Mouse (Mus musculus): Measurements from ENCODE around the gene Grid1. TPM values are rescaled to one million over a fixed set of nuclear protein-coding genes. Genes with fewer than 3 reads are reported as not detected.

Gene Grid1
- polyA plus RNA-seq, 1 experiment from 2014 or later, result not detected

- H3K27me3 ChIP-seq, result no peaks in the 10 kb centered on the region
- no peak for TF ChIP-seq CTCF (IDR thresholded peaks at IDR 0.05)
- POLR2A ChIA-PET, result no interaction called here
- in situ Hi-C loops (cut with MboI; ENCODE audit: low pct_unique_long_range_greater_than_20kb), result no loop called here
- ATAC-seq, result no peak
- CTCF ChIA-PET, result no interaction called here
- no peak for DNase-seq (ENCODE audit: low read depth, low spot score)
Measured at GRCm38 (mm10) chr14:34948249-34948648, 128.3 kb downstream of the Grid1 start.

GRCm38 (mm10) chr14:34952311-34952710 lies 132.4 kb downstream of the Grid1 start:
- CTCF ChIA-PET, result interaction anchor here (1.4 kb wide), 1 partner anchor 10 kb away, joined by 3 read pairs; no protein-coding TSS in a partner anchor
- no peak for DNase-seq (ENCODE audit: low read depth, low spot score)
- no peaks in the 10 kb centered on the region for H3K27me3 ChIP-seq
- ATAC-seq, result no peak
- POLR2A ChIA-PET, result no interaction called here
- in situ Hi-C loops (cut with MboI; ENCODE audit: low pct_unique_long_range_greater_than_20kb), result loop anchor here (10.0 kb wide), 1 partner anchor 128 kb away; the partner anchor contains the start of gene Grid1
- TF ChIP-seq CTCF (IDR thresholded peaks at IDR 0.05), result no peak

DNA sequence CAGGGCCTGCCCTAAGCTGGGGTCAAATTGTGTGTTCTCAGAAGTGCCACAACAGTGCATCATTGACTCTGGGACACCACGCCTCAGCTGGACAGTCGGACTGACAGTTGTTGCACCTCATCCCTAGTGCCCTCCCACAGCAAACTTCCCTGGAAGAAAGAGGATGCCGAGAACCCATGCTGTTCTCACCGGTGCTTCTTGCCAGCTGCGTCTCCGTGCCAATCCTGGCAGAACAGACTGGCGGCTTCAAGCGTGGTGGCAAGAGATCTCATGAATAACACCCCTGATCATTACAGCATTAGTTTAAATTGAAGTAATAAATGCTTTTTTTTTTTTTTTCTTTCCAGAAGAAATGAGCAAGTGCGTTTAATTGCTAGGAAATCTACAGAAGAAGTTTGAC lies 133.7 kb downstream of the Grid1 start:
- in situ Hi-C loops (cut with MboI; ENCODE audit: low pct_unique_long_range_greater_than_20kb), result loop anchor here (10.0 kb wide), 1 partner anchor 129 kb away; the partner anchor contains the start of gene Grid1
- POLR2A ChIA-PET, result no interaction called here
- CTCF ChIA-PET, result no interaction called here

GRCm38 (mm10) chr14:34955689-34956088 lies 135.8 kb downstream of the Grid1 start:
- ATAC-seq (no peak), DNase-seq (ENCODE audit: low read depth, low spot score) (no peak)
- CTCF ChIA-PET, result no interaction called here
- in situ Hi-C loops (cut with MboI; ENCODE audit: low pct_unique_long_range_greater_than_20kb), result loop anchor here (10.0 kb wide), 1 partner anchor 131 kb away; the partner anchor contains the start of gene Grid1
- H3K27me3 ChIP-seq, result no peaks in the 10 kb centered on the region
- POLR2A ChIA-PET, result no interaction called here
- no peak for TF ChIP-seq CTCF (IDR thresholded peaks at IDR 0.05)

More for the DNA sequence above, 133.7 kb downstream of the Grid1 start:
- no peaks in the 10 kb centered on the region for H3K27me3 ChIP-seq
- TF ChIP-seq CTCF (IDR thresholded peaks at IDR 0.05), result no peak
- ATAC-seq, result no peak
- DNase-seq (ENCODE audit: low read depth, low spot score), result no peak

DNA sequence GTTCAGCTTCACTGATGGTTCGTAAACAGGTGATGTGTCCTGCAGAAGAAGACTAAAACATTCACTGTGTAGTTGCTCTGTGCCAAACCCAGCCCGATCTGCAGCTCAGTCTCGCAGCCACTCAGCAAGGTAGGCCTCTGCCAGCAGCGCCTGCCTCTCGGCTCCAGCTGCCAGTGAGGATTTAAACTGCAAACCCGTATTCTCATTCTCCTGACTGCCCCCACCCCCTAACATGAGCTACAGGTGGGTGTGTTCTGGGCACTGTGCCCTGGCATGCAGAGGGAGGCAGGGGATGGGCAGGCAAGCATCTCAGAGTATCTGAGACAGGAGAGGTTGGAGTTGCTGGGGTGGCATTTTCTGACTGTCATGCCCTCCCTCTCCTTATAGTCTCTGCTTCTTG lies 140.3 kb downstream of the Grid1 start:
- no peaks in the 10 kb centered on the region for H3K27me3 ChIP-seq
- ATAC-seq, result peak; percentile 62
- ChIA-PET CTCF (interaction anchor here (1.1 kb wide), 1 partner anchor 57 kb away, joined by 3 read pairs; no protein-coding TSS in a partner anchor), POLR2A (no interaction called here)
- in situ Hi-C loops (cut with MboI; ENCODE audit: low pct_unique_long_range_greater_than_20kb), result no loop called here
- no peak for TF ChIP-seq CTCF (IDR thresholded peaks at IDR 0.05)
- no peak for DNase-seq (ENCODE audit: low read depth, low spot score)

DNA sequence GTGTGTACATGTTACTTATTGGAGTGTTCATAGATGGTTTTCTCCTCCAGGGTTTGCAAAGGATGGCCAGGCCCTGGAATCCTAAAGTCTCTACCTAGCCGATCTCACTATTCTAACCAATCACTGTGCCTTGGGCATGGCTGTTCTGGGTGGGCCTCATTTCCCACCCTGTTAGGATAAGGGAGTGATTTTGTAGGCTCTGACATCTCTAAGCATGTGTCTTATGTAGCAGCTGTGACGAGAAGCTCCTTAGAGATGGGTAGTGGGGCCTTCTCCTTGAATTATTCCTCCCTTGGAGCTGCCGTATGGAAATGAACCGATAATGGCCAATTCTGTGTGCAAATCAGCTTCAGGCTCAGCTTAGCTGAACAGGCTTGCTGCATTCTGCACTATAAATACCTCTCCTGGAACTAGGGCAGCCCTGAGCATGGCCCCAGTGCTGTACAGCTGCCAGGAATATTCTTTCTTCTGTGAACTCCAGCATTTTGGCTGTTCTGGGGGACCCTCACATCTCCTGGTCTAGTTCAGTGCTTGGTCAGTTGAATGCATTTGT lies 143.8 kb downstream of the Grid1 start:
- DNase-seq (ENCODE audit: low read depth, low spot score), result no peak
- TF ChIP-seq CTCF (IDR thresholded peaks at IDR 0.05), result no peak
- no peak for ATAC-seq
- in situ Hi-C loops (cut with MboI; ENCODE audit: low pct_unique_long_range_greater_than_20kb), result no loop called here
- H3K27me3 ChIP-seq, result no peaks in the 10 kb centered on the region
- POLR2A ChIA-PET, result no interaction called here
- CTCF ChIA-PET, result no interaction called here

DNA sequence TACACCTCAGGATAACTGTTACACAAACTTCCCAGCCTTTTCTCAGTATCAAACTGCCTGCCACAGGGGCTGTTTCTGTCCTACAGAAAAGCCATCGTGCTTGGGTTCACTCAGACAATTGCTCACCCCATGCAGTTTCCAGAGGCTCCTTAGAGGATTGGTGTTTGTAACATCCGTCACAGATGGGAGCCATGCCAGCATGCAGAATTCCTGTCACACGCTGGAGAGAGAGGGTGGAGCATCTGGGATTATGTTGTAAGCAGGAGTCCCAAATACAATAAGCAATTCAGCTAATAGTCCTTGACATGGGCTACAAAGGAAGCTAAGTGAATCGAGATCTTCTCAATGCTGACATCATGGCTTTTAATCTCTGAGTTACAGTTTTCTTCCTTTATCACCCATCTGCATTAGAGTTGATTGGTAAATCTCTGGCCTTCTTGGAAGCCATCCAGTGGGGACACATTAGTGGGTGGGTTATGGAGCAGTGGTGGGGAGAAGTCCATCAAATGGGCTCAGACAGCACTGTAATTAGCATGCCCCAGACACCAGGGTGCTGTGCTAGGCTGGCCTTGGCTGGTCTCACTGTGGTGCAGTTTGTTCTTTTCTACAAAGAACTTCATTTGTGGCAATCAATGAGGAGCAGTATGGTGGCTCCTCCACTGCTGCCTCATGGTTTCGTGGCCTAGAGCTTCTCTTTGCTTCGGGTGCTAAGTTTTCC lies 149.4 kb downstream of the Grid1 start:
- H3K27me3 ChIP-seq, result no peaks in the 10 kb centered on the region
- DNase-seq (ENCODE audit: low read depth, low spot score) (no peak), ATAC-seq (peak; percentile 31)
- in situ Hi-C loops (cut with MboI; ENCODE audit: low pct_unique_long_range_greater_than_20kb), result no loop called here
- POLR2A ChIA-PET, result no interaction called here
- CTCF ChIA-PET, result no interaction called here
- TF ChIP-seq CTCF (IDR thresholded peaks at IDR 0.05), result no peak

DNA sequence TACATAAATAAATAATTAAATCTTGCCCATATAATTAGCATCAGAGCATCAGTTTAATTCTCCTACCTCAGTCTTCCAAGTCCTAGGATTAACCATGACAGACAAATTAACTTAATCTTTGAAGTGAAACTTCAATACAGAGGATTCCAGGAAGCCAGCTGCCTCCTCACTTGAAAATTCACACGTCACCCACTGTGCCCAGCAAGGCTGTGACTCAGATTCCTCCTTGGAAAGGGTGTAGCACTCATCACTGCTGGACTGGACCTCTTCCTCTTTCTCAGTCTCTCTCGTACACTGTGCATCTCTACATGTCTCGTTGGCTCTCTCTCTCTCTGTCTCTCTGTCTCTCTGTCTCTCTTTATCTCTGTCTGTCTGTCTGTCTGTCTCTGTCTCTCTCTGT lies 153.0 kb downstream of the Grid1 start:
- in situ Hi-C loops (cut with MboI; ENCODE audit: low pct_unique_long_range_greater_than_20kb), result no loop called here
- TF ChIP-seq CTCF (IDR thresholded peaks at IDR 0.05), result no peak
- no peak for ATAC-seq
- CTCF ChIA-PET, result no interaction called here
- POLR2A ChIA-PET, result no interaction called here
- no peaks in the 10 kb centered on the region for H3K27me3 ChIP-seq
- no peak for DNase-seq (ENCODE audit: low read depth, low spot score)

DNA sequence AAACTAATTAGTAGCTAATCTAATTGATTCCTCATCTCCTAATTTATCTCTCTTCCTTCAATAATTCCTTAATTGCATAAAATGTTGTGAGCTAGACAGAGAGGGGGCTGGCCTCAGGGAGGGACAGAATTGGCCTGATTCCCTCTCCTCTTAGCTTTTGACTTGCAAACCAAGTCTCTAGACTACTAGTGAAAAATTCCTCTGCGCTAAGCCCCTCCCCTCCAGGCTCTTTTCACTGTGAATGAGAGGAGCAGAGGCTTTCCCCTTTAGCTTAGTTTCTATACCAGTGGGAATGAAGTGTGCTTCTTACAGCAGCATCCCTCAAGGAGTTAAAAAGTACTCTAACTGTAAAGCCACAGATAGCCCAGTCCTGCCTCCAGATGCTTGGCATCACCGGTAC lies 160.8 kb downstream of the Grid1 start:
- no peak for TF ChIP-seq CTCF (IDR thresholded peaks at IDR 0.05)

DNA sequence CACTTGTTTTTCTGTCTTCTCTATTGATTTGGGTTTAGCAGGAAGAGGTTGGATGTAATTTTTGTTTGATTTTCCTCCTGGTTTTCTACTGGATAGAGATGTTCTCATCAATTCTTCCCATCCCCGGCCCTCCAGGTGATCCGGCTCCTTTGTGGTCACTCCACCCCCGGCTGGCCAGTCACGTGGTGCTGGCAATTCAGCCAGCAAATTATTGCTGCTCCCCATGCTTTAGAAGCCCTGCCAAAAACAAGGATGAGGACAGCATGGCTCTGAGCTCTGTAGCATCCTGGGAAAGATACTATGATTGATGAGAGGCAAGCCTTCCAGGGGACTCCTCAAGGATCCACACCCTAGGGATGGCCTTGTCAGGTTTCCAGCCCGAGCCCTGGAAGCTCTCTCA lies 169.2 kb downstream of the Grid1 start:
- no peak for TF ChIP-seq CTCF (IDR thresholded peaks at IDR 0.05)
- ChIA-PET CTCF (interaction anchor here (1.2 kb wide), 1 partner anchor 14 kb away, joined by 3 read pairs; no protein-coding TSS in a partner anchor), POLR2A (no interaction called here)
- in situ Hi-C loops (cut with MboI; ENCODE audit: low pct_unique_long_range_greater_than_20kb), result no loop called here
- peaks cover 2% of the 10 kb centered on the region for H3K27me3 ChIP-seq
- ATAC-seq, result no peak
- DNase-seq (ENCODE audit: low read depth, low spot score), result no peak

More for the DNA sequence above, 160.8 kb downstream of the Grid1 start:
- no peaks in the 10 kb centered on the region for H3K27me3 ChIP-seq
- POLR2A ChIA-PET, result no interaction called here
- in situ Hi-C loops (cut with MboI; ENCODE audit: low pct_unique_long_range_greater_than_20kb), result no loop called here
- CTCF ChIA-PET, result no interaction called here
- DNase-seq (ENCODE audit: low read depth, low spot score) (no peak), ATAC-seq (no peak)

- TF ChIP-seq CTCF (IDR thresholded peaks at IDR 0.05), result no peak
- H3K27me3 ChIP-seq, result peaks cover 7% of the 10 kb centered on the region
- no peak for DNase-seq (ENCODE audit: low read depth, low spot score)
- no peak for ATAC-seq
- POLR2A ChIA-PET, result no interaction called here
- CTCF ChIA-PET, result no interaction called here
- in situ Hi-C loops (cut with MboI; ENCODE audit: low pct_unique_long_range_greater_than_20kb), result no loop called here
Measured at GRCm38 (mm10) chr14:35006736-35007135, 186.8 kb downstream of the Grid1 start.

Measured in Patski (cell line).